Mouse (Mus musculus) liver, embryonic 11.5 days (tissue): ENCODE measurements at regions not wholly inside any gene's neighbourhood (a gene's known extent, or its start where the extent isn't known, plus 50 kb on each side); places are given as distances from the start of the nearest gene placed in this dataset.

Experiments used
- ATAC-seq: fragments of 200-750 bp; cut with Nextera tagmentation; replicated peaks from 2 replicates; pipeline ENCODE4 v1.8.0; 2017; ENCODE audit warnings: moderate number of reproducible peaks, mild to moderate bottlenecking, moderate TSS enrichment, moderate library complexity; ENCODE audit not compliant: low FRiP score
- DNase-seq: peaks from one replicate; pipeline ENCODE4 v3.0.0-alpha.2; 2017; ENCODE audit warnings: low spot score
- H3K27ac ChIP-seq: fragments of 300-500 bp; sonication (generic); 2 replicates; pipeline ENCODE4 v1.5.1; 2014; ENCODE audit warnings: mild to moderate bottlenecking, low read depth, low read length, control low read depth
- H3K27me3 ChIP-seq: fragments of 300-500 bp; sonication (generic); replicated peaks from 2 replicates; pipeline ENCODE4 v1.6.1; 2014; ENCODE audit warnings: low read length, mixed read lengths; ENCODE audit not compliant: control insufficient read depth, insufficient read depth
- H3K36me3 ChIP-seq: fragments of 300-500 bp; sonication (generic); 2 replicates; pipeline ENCODE4 v1.6.1; 2014; ENCODE audit warnings: mild to moderate bottlenecking, low read length, moderate library complexity, mixed read lengths; ENCODE audit not compliant: control insufficient read depth, insufficient read depth
- H3K4me1 ChIP-seq: fragments of 300-500 bp; sonication (generic); replicated peaks from 2 replicates; pipeline ENCODE4 v1.6.1; 2014; ENCODE audit warnings: low read length, mixed read lengths; ENCODE audit not compliant: control insufficient read depth, insufficient read depth
- H3K4me2 ChIP-seq: fragments of 300-500 bp; sonication (generic); 2 replicates; pipeline ENCODE4 v1.6.1; 2014; ENCODE audit warnings: mild to moderate bottlenecking, control low read depth, moderate library complexity
- H3K4me3 ChIP-seq: fragments of 300-500 bp; sonication (generic); 2 replicates; pipeline ENCODE4 v1.5.1; 2014; ENCODE audit warnings: low read depth, low read length, control low read depth
- H3K9ac ChIP-seq: fragments of 300-500 bp; sonication (generic); 2 replicates; pipeline ENCODE4 v1.6.1; 2014; ENCODE audit warnings: low read depth, low read length, control low read depth
- H3K9me3 ChIP-seq: fragments of 300-500 bp; sonication (generic); 2 replicates; pipeline ENCODE4 v1.6.1; 2016; ENCODE audit warnings: low read length, inconsistent platforms, mixed read lengths; ENCODE audit not compliant: control insufficient read depth
- WGBS: fragments of 180-500 bp; shearing (Covaris S2); extraction: QIAGEN DNeasy Blood & Tissue Kit; methylation state at CpG from one replicate; pipeline ENCODE4 v1.1.7; 2014; 5-methylcytosine and 5-hydroxymethylcytosine counted together

GRCm38 (mm10) chr2:146611886-146612521, 99.9 kb upstream of the Ralgapa2 start:
- ATAC-seq, result peak; percentile 40
- Histone ChIP-seq H3K4me2 (no peak overlapping the region), H3K4me1 (no peaks in the 10 kb centered on the region), H3K27ac (no peak overlapping the region), H3K27me3 (no peaks in the 10 kb centered on the region), H3K9me3 (no peaks in the 10 kb centered on the region), H3K36me3 (no peaks in the 10 kb centered on the region), H3K9ac (no peak overlapping the region), H3K4me3 (no peak overlapping the region)
- 42% methylated on average over 6 of the region's 6 CpGs for WGBS
- DNase-seq, result peak; percentile 70

GRCm38 (mm10) chr2:146612522-146613288, 100.6 kb upstream of the Ralgapa2 start:
- H3K27me3 ChIP-seq, result no peaks in the 10 kb centered on the region
- no peaks in the 10 kb centered on the region for H3K36me3 ChIP-seq
- 0 out of 2 replicates have a peak, but pooled peaks have one; percentile 16 for ATAC-seq
- H3K4me2 ChIP-seq, result peak overlapping the region; percentile 46
- no peaks in the 10 kb centered on the region for H3K9me3 ChIP-seq
- no peak overlapping the region for H3K9ac ChIP-seq
- whole genome bisulfite sequencing, result 9% methylated on average over 20 of the region's 20 CpGs
- no peak overlapping the region for H3K27ac ChIP-seq
- no peak overlapping the region for H3K4me3 ChIP-seq
- no peaks in the 10 kb centered on the region for H3K4me1 ChIP-seq
- DNase-seq, result peak; percentile 58

GRCm38 (mm10) chr2:146621167-146621566, 109.0 kb upstream of the Ralgapa2 start:
- DNase-seq, result peak; percentile 40
- H3K4me3 ChIP-seq, result no peak overlapping the region
- ATAC-seq, result no peak

GRCm38 (mm10) chr2:146623052-146623451, 110.9 kb upstream of the Ralgapa2 start:
- no peak for DNase-seq
- peaks cover 4% of the 10 kb centered on the region; the same call in 1 of the 2 replicates for H3K4me1 ChIP-seq
- peak; percentile 68 for ATAC-seq
- no peaks in the 10 kb centered on the region for H3K36me3 ChIP-seq
- no peak overlapping the region for H3K9ac ChIP-seq
- 71% methylated on average over 1 of the region's 1 CpGs for WGBS
- H3K4me3 ChIP-seq, result no peak overlapping the region
- H3K27me3 ChIP-seq, result no peaks in the 10 kb centered on the region; the same call in 1 of the 2 replicates
- H3K9me3 ChIP-seq, result no peaks in the 10 kb centered on the region
- no peak overlapping the region for H3K4me2 ChIP-seq
- no peak overlapping the region for H3K27ac ChIP-seq

More at GRCm38 (mm10) chr2:146621167-146621566, 109.0 kb upstream of the Ralgapa2 start:
- Histone ChIP-seq H3K9me3 (no peaks in the 10 kb centered on the region), H3K36me3 (no peaks in the 10 kb centered on the region), H3K27ac (no peak overlapping the region), H3K9ac (no peak overlapping the region), H3K4me1 (peaks cover 4% of the 10 kb centered on the region; the same call in 1 of the 2 replicates), H3K4me2 (no peak overlapping the region), H3K27me3 (no peaks in the 10 kb centered on the region; the same call in 1 of the 2 replicates)
- WGBS, result 20% methylated on average over 5 of the region's 5 CpGs

- no peak for ATAC-seq
- Histone ChIP-seq H3K36me3 (no peaks in the 10 kb centered on the region), H3K4me2 (no peak overlapping the region), H3K27me3 (no peaks in the 10 kb centered on the region; the same call in 1 of the 2 replicates), H3K4me1 (peaks cover 4% of the 10 kb centered on the region; the same call in 1 of the 2 replicates), H3K4me3 (no peak overlapping the region), H3K9me3 (no peaks in the 10 kb centered on the region), H3K9ac (no peak overlapping the region), H3K27ac (no peak overlapping the region)
- 72% methylated on average over 5 of the region's 5 CpGs for WGBS
- DNase-seq, result no peak
These were observed 112.1 kb upstream of the Ralgapa2 start for GRCm38 (mm10) chr2:146624207-146624606.

- no peak for DNase-seq
- peaks cover 4% of the 10 kb centered on the region; the same call in 1 of the 2 replicates for H3K4me1 ChIP-seq
- H3K36me3 ChIP-seq, result no peaks in the 10 kb centered on the region
- WGBS, result 32% methylated on average over 5 of the region's 5 CpGs
- peak; percentile 62; the same call in 1 of the 2 replicates for ATAC-seq
- no peak overlapping the region for H3K4me3 ChIP-seq
- H3K4me2 ChIP-seq, result no peak overlapping the region
- H3K27me3 ChIP-seq, result no peaks in the 10 kb centered on the region; the same call in 1 of the 2 replicates
- H3K27ac ChIP-seq, result no peak overlapping the region
- no peak overlapping the region for H3K9ac ChIP-seq
- no peaks in the 10 kb centered on the region for H3K9me3 ChIP-seq
These were observed 113.1 kb upstream of the Ralgapa2 start for GRCm38 (mm10) chr2:146625166-146625751.

- peaks cover 4% of the 10 kb centered on the region; the same call in 1 of the 2 replicates for H3K4me1 ChIP-seq
- H3K4me3 ChIP-seq, result no peak overlapping the region
- ATAC-seq, result no peak
- H3K36me3 ChIP-seq, result no peaks in the 10 kb centered on the region
- no peak for DNase-seq
- no peak overlapping the region for H3K4me2 ChIP-seq
- WGBS, result 43% methylated on average over 1 of the region's 1 CpGs
- no peaks in the 10 kb centered on the region for H3K9me3 ChIP-seq
- no peak overlapping the region for H3K9ac ChIP-seq
- 0 out of 2 replicates have a peak, but pooled peaks cover 4% of the 10 kb centered on the region for H3K27me3 ChIP-seq
- no peak overlapping the region for H3K27ac ChIP-seq
These were observed 114.4 kb upstream of the Ralgapa2 start for GRCm38 (mm10) chr2:146626531-146626930.

GRCm38 (mm10) chr2:146630179-146630578, 118.0 kb upstream of the Ralgapa2 start:
- Histone ChIP-seq H3K4me3 (no peak overlapping the region), H3K4me2 (no peak overlapping the region), H3K27ac (no peak overlapping the region)

More at GRCm38 (mm10) chr2:146630179-146630578, 118.0 kb upstream of the Ralgapa2 start:
- WGBS, result 57% methylated on average over 3 of the region's 3 CpGs
- H3K36me3 ChIP-seq, result no peaks in the 10 kb centered on the region
- DNase-seq (no peak), ATAC-seq (no peak)
- H3K4me1 ChIP-seq, result peaks cover 2% of the 10 kb centered on the region; the same call in 1 of the 2 replicates
- 0 out of 2 replicates have a peak, but pooled peaks cover 4% of the 10 kb centered on the region for H3K27me3 ChIP-seq
- H3K9ac ChIP-seq, result no peak overlapping the region
- H3K9me3 ChIP-seq, result no peaks in the 10 kb centered on the region
